Mouse (Mus musculus) heart, embryonic 14.5 days (tissue): ENCODE results near the gene Lemd1. TPM values are rescaled to one million over a fixed set of nuclear protein-coding genes. Genes with fewer than 3 reads are reported as not detected.

Experiments
- ATAC-seq: fragments of 200-750 bp; cut with Nextera tagmentation; 2 replicates; pipeline ENCODE4 v1.8.0; 2017; ENCODE audit warnings: low read depth, moderate TSS enrichment; ENCODE audit not compliant: insufficient number of reproducible peaks, insufficient read depth, low FRiP score
- H3K27ac ChIP-seq, 2 experiments: fragments of 200-500 bp in 1 of 2; fragments of 300-500 bp in 1 of 2; sonication (generic) in 1 of 2; replicated peaks in 1 of 2; 2 replicates each; pipeline ENCODE4 v1.5.1; 2012 to 2014; ENCODE audit warnings: low read depth in 2 of 2, low read length in 2 of 2, control low read depth in 1 of 2, mild to moderate bottlenecking in 1 of 2, mixed read lengths in 1 of 2; ENCODE audit not compliant: control insufficient read depth in 1 of 2, insufficient read depth in 1 of 2
- H3K27me3 ChIP-seq: fragments of 300-500 bp; sonication (generic); 2 replicates; pipeline ENCODE4 v1.6.1; 2014; ENCODE audit warnings: mild to moderate bottlenecking, low read length, control low read depth; ENCODE audit not compliant: control insufficient read depth, insufficient read depth
- H3K36me3 ChIP-seq: fragments of 300-500 bp; sonication (generic); 2 replicates; pipeline ENCODE4 v1.6.1; 2014; ENCODE audit warnings: mild to moderate bottlenecking, control low read depth, low read length, mixed read lengths; ENCODE audit not compliant: control insufficient read depth, insufficient read depth
- H3K4me1 ChIP-seq, 2 experiments: fragments of 200-500 bp in 1 of 2; fragments of 300-500 bp in 1 of 2; sonication (generic) in 1 of 2; 2 replicates each; pipeline ENCODE4 v1.6.1; 2012 to 2014; ENCODE audit warnings: low read length in 2 of 2, control low read depth in 1 of 2, mixed read lengths in 1 of 2; ENCODE audit not compliant: control insufficient read depth in 2 of 2, insufficient read depth in 2 of 2
- H3K4me2 ChIP-seq: fragments of 300-500 bp; sonication (generic); 2 replicates; pipeline ENCODE4 v1.6.1; 2014; ENCODE audit warnings: mild to moderate bottlenecking, low read length
- H3K4me3 ChIP-seq, 2 experiments: fragments of 200-500 bp in 1 of 2; fragments of 300-500 bp in 1 of 2; sonication (generic) in 1 of 2; 2 replicates each; pipeline ENCODE4 v1.5.1; 2012 to 2014; ENCODE audit warnings: low read length in 2 of 2, mild to moderate bottlenecking in 2 of 2, control low read depth in 1 of 2, low read depth in 1 of 2, moderate library complexity in 1 of 2; ENCODE audit not compliant: control insufficient read depth in 1 of 2, insufficient read depth in 1 of 2
- H3K9ac ChIP-seq: fragments of 300-500 bp; sonication (generic); 2 replicates; pipeline ENCODE4 v1.6.1; 2014; ENCODE audit warnings: mild to moderate bottlenecking, low read length
- H3K9me3 ChIP-seq: fragments of 300-500 bp; sonication (generic); 2 replicates; pipeline ENCODE4 v1.6.1; 2016; ENCODE audit warnings: low read length, control low read depth; ENCODE audit not compliant: control insufficient read depth
- WGBS: fragments of 180-500 bp; shearing (Covaris S2); extraction: QIAGEN DNeasy Blood & Tissue Kit; methylation state at CpG from one replicate; pipeline ENCODE4 v1.1.7; 2014; 5-methylcytosine and 5-hydroxymethylcytosine counted together
- polyA plus RNA-seq: library from polyadenylated mRNA; unstranded; fragments of >200 nt; fragmentation: Nextera tagmentation; extraction: Ambion mirVana; gene quantifications from 2 replicates; pipeline ENCODE4 v1.2.1, GENCODE M21; 2014

Lemd1 gene
- polyA plus RNA-seq, 1 experiment from 2014 or later: not detected

DNA sequence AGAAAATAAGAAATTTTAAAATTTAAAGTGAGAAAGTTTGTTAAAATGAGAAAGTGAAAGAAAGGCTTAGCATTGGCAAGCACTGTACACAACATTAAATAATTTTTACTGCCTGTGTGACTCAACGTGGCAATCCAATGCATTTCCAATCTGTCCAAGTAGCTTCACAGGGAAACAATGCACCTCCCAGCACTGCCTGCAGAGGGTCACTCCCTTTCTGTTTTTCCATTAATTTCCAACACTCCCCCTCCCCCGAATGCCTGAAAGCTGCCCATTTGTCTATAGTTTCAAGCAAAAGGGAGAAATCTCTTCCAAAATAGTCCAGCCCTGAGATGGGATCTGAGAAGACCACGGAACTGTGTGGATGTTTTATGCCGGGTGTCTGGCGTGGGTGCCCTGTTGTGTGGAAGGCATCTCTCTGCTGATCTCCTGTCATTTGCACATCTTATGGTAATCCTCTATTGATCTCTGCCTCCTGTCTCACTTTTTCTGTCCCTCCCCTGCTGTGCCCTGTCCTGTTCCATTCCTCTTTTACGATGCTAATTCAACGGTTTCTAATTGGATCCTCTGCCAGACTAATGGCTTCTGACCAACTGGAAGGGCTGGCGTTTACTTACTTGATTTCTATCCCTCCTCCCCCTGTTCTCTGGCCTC, 90.4 kb downstream of the Lemd1 start:
- H3K27ac ChIP-seq: no peak overlapping the region
- no peak overlapping the region for H3K9ac ChIP-seq
- H3K4me2 ChIP-seq: no peak overlapping the region
- WGBS: 43% methylated on average over 8 of the region's 8 CpGs
- H3K36me3 ChIP-seq: no peaks in the 10 kb centered on the region
- no peaks in the 10 kb centered on the region for H3K9me3 ChIP-seq
- H3K4me3 ChIP-seq: no peak overlapping the region
- ATAC-seq: no peak
- no peaks in the 10 kb centered on the region for H3K27me3 ChIP-seq
- H3K4me1 ChIP-seq: no peaks in the 10 kb centered on the region

GRCm38 (mm10) chr1:132282177-132282536, 90.9 kb downstream of the Lemd1 start:
- no peaks in the 10 kb centered on the region for H3K36me3 ChIP-seq
- WGBS: 79% methylated on average over 2 of the region's 2 CpGs
- H3K4me1 ChIP-seq: peaks cover 0 to under 1% of the 10 kb centered on the region in 2 experiments; a peak in 1 of 4 replicates
- H3K9me3 ChIP-seq: no peaks in the 10 kb centered on the region
- H3K9ac ChIP-seq: no peak overlapping the region
- no peak overlapping the region for H3K4me3 ChIP-seq
- H3K27me3 ChIP-seq: no peaks in the 10 kb centered on the region
- no peak for ATAC-seq
- no peak overlapping the region for H3K27ac ChIP-seq
- H3K4me2 ChIP-seq: no peak overlapping the region

GRCm38 (mm10) chr1:132283018-132283417, 91.8 kb downstream of the Lemd1 start:
- Histone ChIP-seq H3K27ac (no peak overlapping the region), H3K9ac (no peak overlapping the region), H3K9me3 (no peaks in the 10 kb centered on the region), H3K4me1 (peaks cover 8 to 9% of the 10 kb centered on the region in 2 experiments; a peak in 3 of 4 replicates), H3K27me3 (no peaks in the 10 kb centered on the region), H3K4me2 (no peak overlapping the region), H3K4me3 (no peak overlapping the region), H3K36me3 (no peaks in the 10 kb centered on the region)
- WGBS: 78% methylated on average over 13 of the region's 13 CpGs
- ATAC-seq: no peak

DNA sequence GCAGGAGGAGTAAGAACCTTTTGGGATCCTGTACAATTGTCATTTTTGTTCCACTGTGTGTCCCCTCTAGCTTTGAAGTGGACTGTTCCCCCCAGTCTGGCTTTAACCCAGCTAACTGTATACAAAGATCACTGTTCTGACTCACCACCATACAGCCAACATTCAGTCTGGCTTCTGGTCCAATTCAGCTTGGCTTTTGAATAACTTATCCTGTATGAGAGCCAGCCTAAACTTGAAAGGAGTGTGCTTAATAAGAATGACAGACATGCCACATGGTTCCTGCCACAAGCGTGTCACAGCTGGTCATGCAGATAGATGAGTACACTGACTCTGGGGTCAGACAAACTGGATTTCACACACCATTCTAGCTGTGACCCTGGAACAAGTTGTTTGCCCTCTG, 95.5 kb downstream of the Lemd1 start:
- WGBS: 74% methylated on average over 1 of the region's 1 CpGs
- ATAC-seq: no peak
- H3K9ac ChIP-seq: no peak overlapping the region
- H3K36me3 ChIP-seq: no peaks in the 10 kb centered on the region
- no peak overlapping the region for H3K4me3 ChIP-seq
- peaks cover 14 to 20% of the 10 kb centered on the region in 2 experiments; a peak in 3 of 4 replicates for H3K4me1 ChIP-seq
- no peaks in the 10 kb centered on the region for H3K9me3 ChIP-seq
- no peaks in the 10 kb centered on the region for H3K27me3 ChIP-seq
- no peak overlapping the region for H3K4me2 ChIP-seq
- no peak overlapping the region for H3K27ac ChIP-seq

DNA sequence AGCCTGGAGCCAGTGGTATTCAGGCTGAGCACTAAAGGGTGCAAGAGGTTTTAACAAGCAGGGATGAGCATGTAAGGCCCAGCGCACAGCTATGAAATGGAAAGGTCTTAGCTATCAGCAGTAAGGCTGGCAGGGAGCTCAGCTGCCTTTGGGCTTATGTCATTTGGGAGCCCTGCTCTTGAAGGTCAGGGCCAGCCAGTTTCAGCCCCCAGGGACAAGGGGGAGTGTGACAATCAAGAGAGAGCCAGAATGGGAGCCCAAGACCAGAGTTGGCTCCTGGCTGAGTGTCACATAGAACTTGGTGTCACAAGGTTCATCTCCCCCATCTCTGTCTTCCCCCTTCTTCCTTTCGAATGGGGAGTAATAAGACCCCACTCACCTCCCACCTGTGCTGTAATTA, 96.2 kb downstream of the Lemd1 start:
- Histone ChIP-seq H3K9ac (no peak overlapping the region), H3K4me1 (peaks cover 19 to 25% of the 10 kb centered on the region in 2 experiments; a peak in 3 of 4 replicates), H3K4me2 (no peak overlapping the region), H3K36me3 (no peaks in the 10 kb centered on the region), H3K4me3 (no peak overlapping the region), H3K27ac (peak overlapping the region; percentile 41 to 59), H3K9me3 (no peaks in the 10 kb centered on the region), H3K27me3 (no peaks in the 10 kb centered on the region)
- WGBS: 38% methylated on average over 2 of the region's 2 CpGs
- ATAC-seq: no peak

DNA sequence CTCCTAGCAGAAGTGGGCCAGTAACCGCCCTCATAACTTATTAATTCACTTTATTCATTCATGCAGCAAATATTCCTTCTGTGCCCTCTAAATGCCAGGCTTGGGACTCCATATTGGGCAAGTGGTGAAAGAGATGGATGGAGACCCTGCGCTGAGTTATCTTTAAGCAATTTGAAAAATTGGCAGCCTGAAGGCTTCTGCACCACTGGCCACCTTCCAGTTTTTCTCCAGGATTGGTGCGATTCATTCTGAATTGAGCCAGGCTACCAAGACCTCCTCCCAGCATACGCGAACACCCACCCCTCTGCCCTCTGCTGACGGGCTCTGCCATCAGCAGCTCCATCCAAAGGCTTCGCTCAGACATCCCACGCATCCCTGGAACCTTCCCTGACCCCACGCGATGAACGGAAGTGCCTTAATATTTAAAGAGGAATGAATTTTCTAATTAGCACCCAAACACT, 96.8 kb downstream of the Lemd1 start:
- H3K36me3 ChIP-seq: no peaks in the 10 kb centered on the region
- peak overlapping the region; percentile 41 to 59 for H3K27ac ChIP-seq
- H3K4me1 ChIP-seq: peaks cover 19 to 28% of the 10 kb centered on the region in 2 experiments; a peak in 3 of 4 replicates
- no peaks in the 10 kb centered on the region for H3K27me3 ChIP-seq
- H3K9me3 ChIP-seq: no peaks in the 10 kb centered on the region
- WGBS: 29% methylated on average over 11 of the region's 11 CpGs
- ATAC-seq: no peak
- no peak overlapping the region for H3K4me2 ChIP-seq
- no peak overlapping the region for H3K4me3 ChIP-seq
- no peak overlapping the region for H3K9ac ChIP-seq

- no peak for ATAC-seq
- Histone ChIP-seq H3K4me2 (no peak overlapping the region), H3K4me1 (peaks cover 19 to 28% of the 10 kb centered on the region in 2 experiments; a peak in 3 of 4 replicates), H3K27me3 (no peaks in the 10 kb centered on the region), H3K36me3 (no peaks in the 10 kb centered on the region), H3K27ac (no peak overlapping the region), H3K4me3 (no peak overlapping the region), H3K9ac (no peak overlapping the region), H3K9me3 (no peaks in the 10 kb centered on the region)
- WGBS: 62% methylated on average over 6 of the region's 6 CpGs
These were observed 98.7 kb downstream of the Lemd1 start for GRCm38 (mm10) chr1:132289965-132290364.
